8 mouse cellular contexts compared by ENCODE assay signal in genomic region chr2:181693339-181694280, GRCm38 (mm10). TPM values are rescaled to one million over a fixed set of nuclear protein-coding genes. Genes with fewer than 3 reads are reported as not detected.
DNase-seq lines count a peak whose midpoint lies in the region; ATAC-seq and TF ChIP-seq lines count a peak whose summit lies in the region.

TSS of gene Rgs19 (minus strand) at chr2:181693977.

- WGBS in heart, embryonic 10.5 days: under 1% methylated on average over 75 of the region's 75 CpGs
- WGBS in kidney, embryonic 15.5 days: under 1% methylated on average over 75 of the region's 75 CpGs
- WGBS in liver, embryonic 11.5 days: under 1% methylated on average over 74 of the region's 75 CpGs
- WGBS in stomach, embryonic 14.5 days: under 1% methylated on average over 74 of the region's 75 CpGs

- TF ChIP-seq POLR2A in myocyte (IDR thresholded peaks at IDR 0.05; ENCODE audit: insufficient read length, low read depth): peak; percentile 91

- H3K27me3 ChIP-seq in heart, embryonic 10.5 days (ENCODE audit: insufficient read depth, poor library complexity, severe bottlenecking): peaks cover 31% of the 10 kb centered on the region
- no peaks in the 10 kb centered on the region; the same call in 1 of the 2 replicates for H3K27me3 ChIP-seq in kidney, embryonic 15.5 days
- 0 out of 2 replicates have a peak, but pooled peaks cover 2% of the 10 kb centered on the region for H3K27me3 ChIP-seq in liver, embryonic 11.5 days (replicated peaks; ENCODE audit: control insufficient read depth, insufficient read depth, low read length)
- peaks cover 8% of the 10 kb centered on the region for H3K27me3 ChIP-seq in myocyte (ENCODE audit: control insufficient read depth, insufficient read depth, insufficient read length)
- 0 out of 2 replicates have a peak, but pooled peaks cover 2% of the 10 kb centered on the region for H3K27me3 ChIP-seq in stomach, embryonic 14.5 days (ENCODE audit: control insufficient read depth, insufficient read depth, low read length)

- DNase-seq in 416B (ENCODE audit: low read depth): peak; percentile 90
- DNase-seq in adrenal gland, postnatal 36 days: peak; percentile 94
- peak; percentile 92 for DNase-seq in heart, embryonic 10.5 days (ENCODE audit: low spot score)
- DNase-seq in liver, embryonic 11.5 days (ENCODE audit: low spot score): peak; percentile 84

- H3K4me1 ChIP-seq in heart, embryonic 10.5 days: peaks cover 37% of the 10 kb centered on the region
- H3K4me1 ChIP-seq in kidney, embryonic 15.5 days: peaks cover 22% of the 10 kb centered on the region
- no peaks in the 10 kb centered on the region; the same call in none of the 2 replicates for H3K4me1 ChIP-seq in liver, embryonic 11.5 days (replicated peaks; ENCODE audit: control insufficient read depth, insufficient read depth, low read length)
- H3K4me1 ChIP-seq in stomach, embryonic 14.5 days (ENCODE audit: control insufficient read depth, insufficient read depth, low read length): peaks cover 11% of the 10 kb centered on the region; the same call in 1 of the 2 replicates

- peak within 1 kb of the TSS; percentile 93 for H3K4me2 ChIP-seq in kidney, embryonic 15.5 days
- H3K4me2 ChIP-seq in liver, embryonic 11.5 days: peak within 1 kb of the TSS; percentile 74
- peak within 1 kb of the TSS; percentile 90 for H3K4me2 ChIP-seq in myocyte (ENCODE audit: low read depth)
- peak within 1 kb of the TSS; percentile 88 for H3K4me2 ChIP-seq in stomach, embryonic 14.5 days (replicated peaks; ENCODE audit: low read depth, low read length)

- peak within 1 kb of the TSS; percentile 92 for H3K27ac ChIP-seq in heart, embryonic 10.5 days
- H3K27ac ChIP-seq in kidney, embryonic 15.5 days: peak within 1 kb of the TSS; percentile 65; the same call in 1 of the 2 replicates
- no peak within 1 kb of the TSS for H3K27ac ChIP-seq in liver, embryonic 11.5 days (ENCODE audit: low read depth, low read length)
- H3K27ac ChIP-seq in stomach, embryonic 14.5 days (ENCODE audit: low read length): peak within 1 kb of the TSS; percentile 61; the same call in 1 of the 2 replicates

- H3ac ChIP-seq in myocyte (ENCODE audit: control insufficient read depth, insufficient read length): peak within 1 kb of the TSS; percentile 32

- H3K9me3 ChIP-seq in heart, embryonic 10.5 days: no peaks in the 10 kb centered on the region
- no peaks in the 10 kb centered on the region for H3K9me3 ChIP-seq in kidney, embryonic 15.5 days (replicated peaks)
- no peaks in the 10 kb centered on the region for H3K9me3 ChIP-seq in liver, embryonic 11.5 days (ENCODE audit: control insufficient read depth, low read length)
- H3K9me3 ChIP-seq in stomach, embryonic 14.5 days (ENCODE audit: control insufficient read depth, low read depth, low read length): no peaks in the 10 kb centered on the region

- peaks cover 19% of the 10 kb centered on the region for H3K36me3 ChIP-seq in heart, embryonic 10.5 days
- H3K36me3 ChIP-seq in kidney, embryonic 15.5 days: peaks cover 19% of the 10 kb centered on the region
- H3K36me3 ChIP-seq in liver, embryonic 11.5 days (ENCODE audit: control insufficient read depth, insufficient read depth, low read length): peaks cover 4% of the 10 kb centered on the region; the same call in 1 of the 2 replicates
- no peaks in the 10 kb centered on the region for H3K36me3 ChIP-seq in myocyte (ENCODE audit: control insufficient read depth, insufficient read depth)
- peaks cover 9% of the 10 kb centered on the region; the same call in 1 of the 2 replicates for H3K36me3 ChIP-seq in stomach, embryonic 14.5 days (ENCODE audit: control insufficient read depth, insufficient read depth, low read length)

- peak within 1 kb of the TSS; percentile 82 for H3K9ac ChIP-seq in kidney, embryonic 15.5 days
- peak within 1 kb of the TSS; percentile 58 for H3K9ac ChIP-seq in liver, embryonic 11.5 days (ENCODE audit: low read depth, low read length)
- H3K9ac ChIP-seq in stomach, embryonic 14.5 days (replicated peaks; ENCODE audit: low read depth, low read length): peak within 1 kb of the TSS; percentile 70

- H3K4me3 ChIP-seq in heart, embryonic 10.5 days: peak within 1 kb of the TSS; percentile 82
- peak within 1 kb of the TSS; percentile 78 for H3K4me3 ChIP-seq in kidney, embryonic 15.5 days (replicated peaks)
- H3K4me3 ChIP-seq in liver, embryonic 11.5 days (ENCODE audit: low read depth, low read length): peak within 1 kb of the TSS; percentile 60
- H3K4me3 ChIP-seq in myocyte: peak within 1 kb of the TSS; percentile 70
- peak within 1 kb of the TSS; percentile 59 for H3K4me3 ChIP-seq in stomach, embryonic 14.5 days (ENCODE audit: low read depth, low read length)

- no peak for ATAC-seq in erythroblast, adult 5-6 weeks (replicated peaks; ENCODE audit: low FRiP score, poor library complexity, severe bottlenecking)
- ATAC-seq in kidney, embryonic 15.5 days (replicated peaks; ENCODE audit: low FRiP score): peak; percentile 87
- ATAC-seq in liver, embryonic 11.5 days (replicated peaks; ENCODE audit: low FRiP score): peak; percentile 69
- ATAC-seq in stomach, embryonic 14.5 days (ENCODE audit: insufficient number of reproducible peaks, insufficient read depth, low FRiP score, low read depth): peak; percentile 84

- H3K79me2 ChIP-seq in myocyte (ENCODE audit: control insufficient read depth, insufficient read depth): no peaks in the 10 kb centered on the region

TF ChIP-seq in myocyte, 11 proteins besides CTCF, POLR2A, EP300 and RAD21:
- no peak for TF ChIP-seq USF1 (IDR thresholded peaks at IDR 0.05; ENCODE audit: low read depth)
- TF ChIP-seq REST (IDR thresholded peaks at IDR 0.05; ENCODE audit: insufficient read depth, insufficient read length): peak; percentile 12
- TF ChIP-seq MYOD1 (IDR thresholded peaks at IDR 0.05; ENCODE audit: control insufficient read depth in 1 of 3, insufficient read length in 2 of 3, low read depth in 2 of 3): no peak
- no peak for TF ChIP-seq E2F4 (IDR thresholded peaks at IDR 0.05; ENCODE audit: insufficient read depth)
- no peak for TF ChIP-seq MAX (IDR thresholded peaks at IDR 0.05; ENCODE audit: low read depth)
- no peak for TF ChIP-seq CEBPB (IDR thresholded peaks at IDR 0.05; ENCODE audit: insufficient read depth, poor library complexity, severe bottlenecking)
- no peak for TF ChIP-seq SRF (IDR thresholded peaks at IDR 0.05; ENCODE audit: control insufficient read depth, insufficient read length, low read depth)
- no peak for TF ChIP-seq TCF3 (IDR thresholded peaks at IDR 0.05; ENCODE audit: insufficient read length, low read depth)
- TF ChIP-seq POLR2AphosphoS2 (IDR thresholded peaks at IDR 0.05; ENCODE audit: insufficient read length, low read depth): peak; percentile 91
- TF ChIP-seq MYOG (IDR thresholded peaks at IDR 0.05; ENCODE audit: control insufficient read depth in 1 of 3, insufficient read depth in 1 of 3, insufficient read length in 2 of 3, low read depth in 2 of 3): no peak
- no peak for TF ChIP-seq TCF12 (IDR thresholded peaks at IDR 0.05; ENCODE audit: insufficient read depth, poor library complexity, severe bottlenecking)
TF ChIP-seq in myocyte: peak in this region for 2.

RNA-seq across cellular contexts. Expression of gene Rgs19, which starts in this region (rescaled TPM):
- total RNA-seq in adrenal gland, postnatal 36 days (2021): 10 to 100 TPM; 24.7 to 25.6 TPM
- 127 and 130 TPM in 2 replicates for total RNA-seq in erythroblast, adult 5-6 weeks (2015; ENCODE audit: low replicate concordance)
- 29.4 and 41.5 TPM in 2 replicates for total RNA-seq in erythroblast, adult 5-6 weeks (2017; ENCODE audit: low replicate concordance)
- 56.4 and 67.7 TPM in 2 replicates for polyA plus RNA-seq in heart, embryonic 10.5 days (2016; fragmentation: Nextera tagmentation; extraction: Ambion mirVana)
- polyA plus RNA-seq in kidney, embryonic 15.5 days (2015; fragmentation: Nextera tagmentation; extraction: Ambion mirVana): 56.6 and 61.7 TPM in 2 replicates
- polyA plus RNA-seq in liver, embryonic 11.5 days (2014; fragmentation: Nextera tagmentation; extraction: Ambion mirVana): 51.4 and 51.8 TPM in 2 replicates
- 39.5 TPM for polyA plus RNA-seq in myocyte (2012; fragmentation: generic; extraction: Trizol)
- 78.8 and 88.8 TPM in 2 replicates for polyA plus RNA-seq in stomach, embryonic 14.5 days (2014; fragmentation: Nextera tagmentation; extraction: Ambion mirVana)
